Mouse (Mus musculus) ES-Bruce4 (cell line): Measurements from ENCODE around the gene Nfil3.

Experiments
- CTCF ChIP-seq: IDR thresholded peaks from one replicate; pipeline ENCODE4 v1.8.1; 2011; ENCODE audit warnings: low read depth, low read length
- EP300 ChIP-seq: IDR thresholded peaks from 2 replicates; pipeline ENCODE4 v1.6.1; 2011; ENCODE audit warnings: low read depth, low read length; ENCODE audit not compliant: insufficient read depth

DNA sequence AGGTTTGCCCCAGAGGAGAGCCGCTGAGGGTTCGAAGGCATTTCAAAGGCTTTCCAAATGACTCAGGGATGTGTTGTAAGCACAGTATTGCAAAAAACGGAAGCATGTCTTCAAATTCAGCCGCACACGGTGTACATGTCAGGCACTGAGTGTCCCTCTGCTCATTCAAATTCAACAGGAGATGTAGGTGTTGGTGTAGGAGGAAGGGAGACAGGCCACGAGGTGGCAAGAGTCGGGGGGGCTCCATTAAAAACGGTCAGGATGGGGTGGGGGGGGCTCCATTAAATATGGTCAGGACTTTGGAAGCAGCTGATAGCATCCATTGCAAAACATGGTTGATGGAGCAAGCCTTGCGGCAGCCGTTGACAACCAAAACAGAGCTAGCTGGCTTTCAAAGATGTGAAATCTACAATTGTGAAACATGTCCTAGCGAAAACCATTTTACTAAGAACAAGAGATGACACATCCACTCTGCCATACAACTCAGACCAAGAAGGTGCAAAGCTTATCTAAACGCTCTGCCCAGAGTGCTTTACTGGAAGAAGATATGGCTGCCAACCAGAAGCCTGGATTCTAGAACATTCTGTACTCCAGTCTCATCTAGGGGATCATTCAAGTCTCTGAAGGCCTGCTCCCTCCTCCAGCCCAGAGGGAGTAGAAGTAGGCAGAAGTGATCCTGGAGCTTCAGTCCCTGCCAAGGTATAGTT, 4.8 kb upstream of the Nfil3 start:
- TF ChIP-seq CTCF (no peak), EP300 (no peak)
